Mouse (Mus musculus) gonadal fat pad, adult 2 months (tissue): ENCODE measurements at regions not wholly inside any gene's neighbourhood (a gene's known extent, or its start where the extent isn't known, plus 50 kb on each side); places are given as distances from the start of the nearest gene placed in this dataset.
A peak's percentile ranks its signal among the peaks of the same experiment; 100 is the strongest.

Source experiments
- DNase-seq: peaks from one replicate; pipeline ENCODE4 v3.0.0-alpha.2; 2012; ENCODE audit warnings: low read depth

DNA sequence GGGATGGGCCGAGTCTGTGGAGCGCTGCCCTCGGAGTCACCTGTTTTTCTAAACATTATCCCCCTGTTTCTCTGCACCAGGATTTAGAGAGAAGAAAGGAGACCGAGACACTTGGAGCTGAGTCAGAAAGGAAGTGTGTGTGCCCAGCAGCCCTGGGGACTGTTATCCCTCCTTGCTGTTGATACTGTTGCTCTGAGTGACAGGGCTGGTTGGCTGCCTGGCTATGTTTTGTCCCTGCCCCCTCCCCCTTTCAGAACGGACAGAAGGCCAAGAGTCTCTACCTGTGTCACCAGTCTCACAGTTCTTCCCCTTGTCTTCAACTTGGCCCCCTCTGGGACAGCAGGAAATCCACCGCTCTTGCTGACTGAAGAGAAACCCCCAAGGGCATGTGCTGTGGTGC is 93.4 kb upstream of the Zfp703 start:
- no peak for DNase-seq

DNA sequence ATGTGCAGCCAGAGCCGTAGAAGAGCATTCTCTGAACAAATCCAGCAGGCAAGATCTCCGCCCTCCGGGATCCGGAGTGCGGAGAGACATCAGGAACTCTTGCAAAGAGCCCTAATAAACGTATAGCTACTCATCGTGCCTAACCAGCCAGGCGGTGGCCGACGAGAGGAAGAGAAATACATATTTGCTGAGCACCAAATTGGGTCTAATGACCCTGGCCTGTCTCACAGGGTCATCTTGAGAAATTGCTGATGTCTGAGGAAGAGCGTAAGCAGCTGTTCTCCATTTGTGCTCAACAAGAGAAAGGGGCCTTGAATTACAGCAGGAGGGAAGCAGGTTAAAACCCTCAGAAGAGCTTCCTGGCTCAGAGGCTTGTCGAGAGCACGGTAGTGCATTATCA is 92.8 kb upstream of the Zfp703 start:
- DNase-seq: no peak

DNA sequence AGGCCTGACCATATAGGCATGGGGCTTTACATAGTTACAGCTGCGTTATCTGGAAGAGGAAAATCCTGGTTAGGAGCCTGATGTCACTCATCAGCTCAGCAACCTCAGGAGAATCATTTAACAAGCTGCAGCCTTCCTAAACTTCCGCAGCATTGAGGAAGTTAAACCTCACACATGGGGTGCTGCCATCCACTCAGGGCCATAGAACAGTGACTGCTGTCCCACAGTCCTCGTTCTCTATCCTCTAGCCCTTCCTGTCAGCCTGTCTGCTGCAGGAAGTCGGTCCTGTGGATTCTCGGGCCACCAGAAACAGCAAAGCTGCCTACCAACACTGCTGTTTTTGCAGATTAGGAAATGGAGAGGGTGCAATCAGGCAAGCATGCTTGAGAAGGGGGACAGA is 91.8 kb upstream of the Zfp703 start:
- no peak for DNase-seq

DNA sequence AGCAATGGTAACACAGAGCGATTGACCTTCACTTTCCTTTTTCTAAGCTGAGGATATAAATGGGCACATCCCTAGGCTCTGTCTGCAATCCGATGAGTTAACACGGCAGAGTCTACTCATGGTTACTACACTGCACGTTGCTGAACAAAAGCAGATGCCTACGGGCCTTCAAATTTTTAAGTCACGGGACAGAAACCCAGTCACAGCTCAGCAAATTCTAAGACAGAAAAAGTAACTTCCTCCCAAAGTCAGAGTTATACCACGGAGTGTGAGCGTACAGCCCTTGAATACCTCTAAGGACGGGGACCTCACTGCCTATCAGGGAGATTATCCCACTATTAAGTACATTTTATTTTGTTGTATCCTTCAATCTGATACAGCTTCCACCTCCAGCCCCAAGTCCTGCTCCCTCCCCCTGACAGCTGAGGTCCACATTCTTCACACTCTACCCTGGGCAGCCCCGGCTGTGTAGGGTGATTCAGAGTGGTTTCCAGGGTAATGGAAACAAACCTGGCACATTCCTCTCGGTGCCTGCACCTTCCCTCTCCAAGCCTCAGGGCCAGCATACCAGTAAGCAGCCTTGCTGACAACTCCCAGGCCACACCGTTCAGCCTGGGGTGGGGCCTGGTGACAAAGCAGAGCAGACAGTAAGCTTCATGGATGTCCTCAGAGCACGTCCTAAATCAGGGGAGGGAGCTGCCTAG is 90.2 kb upstream of the Zfp703 start:
- DNase-seq: no peak

DNA sequence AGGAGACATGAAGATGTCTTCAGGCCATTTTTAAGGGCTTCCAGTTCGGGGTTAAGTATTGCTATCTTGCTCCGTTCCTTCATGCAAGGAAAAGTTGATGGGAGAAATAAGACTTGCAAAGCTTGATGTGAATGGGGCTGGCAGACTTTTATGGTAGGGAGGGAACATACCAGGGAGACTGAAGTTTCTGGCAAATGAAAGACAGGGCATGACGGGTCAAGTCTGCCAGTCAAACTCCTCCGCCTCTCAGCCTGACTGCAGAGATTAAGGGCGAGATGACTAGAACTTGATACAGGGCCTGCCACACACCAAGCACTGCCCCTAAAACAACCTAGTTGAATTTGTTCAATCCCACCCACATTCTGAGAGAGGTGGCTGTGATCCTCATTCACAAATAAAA is 89.6 kb upstream of the Zfp703 start:
- peak; percentile 28 for DNase-seq

DNA sequence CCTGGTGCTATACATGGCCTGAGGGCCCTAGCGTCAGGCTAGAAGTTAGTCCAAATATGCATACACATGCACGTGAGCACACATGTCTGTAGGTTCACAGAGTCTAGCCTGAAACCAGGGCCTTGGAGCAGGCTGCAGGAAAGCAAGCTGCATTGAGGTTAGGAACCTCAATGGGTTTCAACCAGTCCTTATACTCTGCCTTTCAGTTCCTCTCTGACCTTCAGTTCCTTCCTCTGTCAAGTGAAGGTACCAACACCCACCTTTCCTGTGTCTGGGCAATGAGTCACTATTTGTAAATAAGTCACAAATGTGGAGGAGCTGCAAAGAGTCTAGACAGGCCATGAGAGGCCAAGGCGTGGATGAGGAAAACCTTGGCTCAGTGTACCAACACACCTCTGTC is 89.1 kb upstream of the Zfp703 start:
- no peak for DNase-seq

DNA sequence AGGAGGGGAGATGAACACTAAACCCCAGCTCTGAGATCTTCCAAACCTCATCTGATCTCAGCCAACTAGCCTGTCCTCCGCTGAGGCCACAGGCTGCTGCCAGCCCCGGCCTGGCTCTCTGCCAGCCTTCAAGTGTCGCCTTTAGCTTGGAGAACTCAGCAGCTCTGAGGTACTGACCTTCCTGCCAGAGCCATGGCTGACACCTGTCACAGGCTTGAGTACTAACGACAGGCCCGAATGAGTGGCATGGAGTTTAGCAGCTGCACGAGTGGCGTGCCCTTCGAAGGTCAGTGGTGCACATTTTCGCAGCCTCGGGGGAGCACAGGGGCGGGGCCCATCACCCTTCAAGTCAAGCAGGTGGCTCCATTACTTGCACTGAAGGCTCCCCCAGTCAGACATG is 85.2 kb upstream of the Zfp703 start:
- no peak for DNase-seq

DNA sequence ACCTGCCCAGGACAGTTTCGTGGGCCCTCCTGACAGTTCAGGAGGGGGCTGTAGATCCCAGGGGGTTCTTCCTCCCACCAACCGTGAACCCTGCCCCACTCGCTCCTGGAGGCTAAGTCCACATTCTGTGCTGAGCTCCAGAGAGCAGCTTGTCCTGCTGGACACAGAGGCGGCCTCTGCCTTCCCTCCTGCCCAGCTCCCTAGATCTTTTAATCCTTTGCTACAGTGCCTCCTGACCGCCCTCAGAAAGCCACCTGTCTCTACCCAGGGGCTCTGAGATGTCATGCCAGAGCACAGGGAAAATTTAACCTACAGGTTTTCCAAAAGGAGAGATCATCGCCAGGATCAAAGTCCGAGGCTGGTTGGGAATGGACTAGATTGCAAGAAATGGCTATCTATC is 84.7 kb upstream of the Zfp703 start:
- DNase-seq: no peak

DNA sequence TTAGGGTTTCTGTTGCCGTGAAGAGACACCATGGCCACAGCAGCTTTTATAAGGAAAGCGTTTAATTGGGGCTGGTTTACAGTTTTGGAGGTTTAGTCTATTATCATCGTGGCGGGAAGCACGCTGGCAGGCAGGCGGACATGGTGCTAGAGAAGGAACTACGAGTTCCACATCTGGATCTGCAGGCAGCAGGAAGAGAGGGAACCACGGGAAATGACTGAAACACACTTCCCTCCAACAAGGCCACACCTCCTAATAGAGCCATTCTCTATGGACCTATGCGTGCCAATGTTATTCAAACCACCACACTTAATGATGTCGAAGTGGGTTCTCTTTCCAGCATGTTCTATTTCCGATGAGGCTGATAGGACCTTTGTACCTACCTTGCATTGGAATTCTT is 81.3 kb upstream of the Zfp703 start:
- DNase-seq: no peak

DNA sequence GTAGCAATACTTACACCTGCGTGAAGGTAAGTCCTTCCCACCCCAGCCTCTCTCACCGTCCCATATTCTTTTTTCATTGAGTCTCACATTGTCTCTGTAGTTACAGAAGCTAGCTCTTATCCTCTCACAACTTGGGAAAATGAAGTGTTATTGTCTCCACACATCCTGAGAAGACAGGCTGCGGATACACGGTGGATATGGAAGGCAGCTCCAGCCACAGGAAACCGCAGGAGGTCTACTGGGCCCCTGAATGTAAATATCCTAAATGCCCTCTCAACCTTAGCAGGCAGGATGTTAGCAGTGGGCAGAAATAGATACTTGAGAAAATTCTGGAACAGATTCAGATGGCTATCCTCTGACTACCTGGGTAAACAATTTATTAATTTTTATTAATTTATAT is 73.8 kb upstream of the Zfp703 start:
- no peak for DNase-seq

DNA sequence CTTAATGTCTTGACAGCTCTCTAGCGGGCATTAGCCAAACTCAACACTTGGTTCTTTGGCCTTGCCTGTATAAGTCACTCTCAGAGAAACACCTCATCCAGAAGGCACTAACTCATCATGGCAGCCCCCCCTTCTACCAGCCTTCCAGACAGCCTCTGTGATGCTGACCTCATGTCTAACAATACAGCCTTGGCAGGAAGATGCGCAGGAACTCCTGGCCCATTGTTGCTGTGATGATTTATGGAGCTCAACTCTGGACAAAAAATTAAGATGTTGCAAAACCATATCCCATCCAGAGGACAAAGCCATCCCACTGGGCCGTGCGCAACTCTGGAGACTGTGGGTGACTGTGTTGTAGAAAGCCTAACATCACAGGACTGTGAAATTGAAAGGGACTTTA is 70.9 kb upstream of the Zfp703 start:
- DNase-seq: no peak

DNA sequence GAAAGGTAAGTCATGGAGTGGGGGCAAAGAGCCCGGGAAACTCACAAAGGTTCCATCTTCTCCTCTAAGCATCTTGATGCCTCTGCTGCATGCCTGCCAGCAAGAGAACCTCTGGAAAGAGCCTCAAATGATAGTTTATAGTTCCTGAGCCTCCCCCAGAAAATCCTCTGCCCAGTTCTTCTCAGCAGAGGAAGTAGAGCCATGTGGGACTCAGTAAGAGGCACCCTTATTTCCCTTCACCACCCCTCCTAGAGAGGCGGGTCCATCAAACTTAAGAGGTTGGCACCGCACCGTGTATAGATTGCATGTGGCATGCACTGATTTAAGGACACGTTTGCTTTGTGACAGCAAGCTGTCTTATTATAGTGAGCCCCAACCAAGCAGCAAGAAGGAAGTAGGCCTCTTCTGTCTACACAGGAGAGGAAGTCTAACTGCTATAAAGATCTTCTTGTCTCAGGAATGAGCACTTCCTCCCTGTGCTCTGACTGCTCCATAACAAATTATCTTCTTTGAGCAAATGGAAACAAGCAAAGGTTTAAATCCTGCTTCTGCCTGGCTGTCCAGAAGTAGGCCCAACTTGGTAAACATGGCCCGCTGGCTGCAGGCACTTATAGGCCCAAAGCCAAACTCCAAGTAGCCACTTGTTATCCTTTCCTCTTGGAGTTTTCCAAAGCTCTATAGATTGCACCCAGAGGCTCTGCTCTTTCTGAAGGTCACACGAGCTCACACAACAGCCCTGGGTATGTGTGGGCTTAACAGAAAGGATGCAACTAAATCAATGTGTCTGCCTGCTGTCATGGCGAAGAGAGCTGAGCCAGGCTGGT is 69.6 kb upstream of the Zfp703 start:
- DNase-seq: no peak

DNA sequence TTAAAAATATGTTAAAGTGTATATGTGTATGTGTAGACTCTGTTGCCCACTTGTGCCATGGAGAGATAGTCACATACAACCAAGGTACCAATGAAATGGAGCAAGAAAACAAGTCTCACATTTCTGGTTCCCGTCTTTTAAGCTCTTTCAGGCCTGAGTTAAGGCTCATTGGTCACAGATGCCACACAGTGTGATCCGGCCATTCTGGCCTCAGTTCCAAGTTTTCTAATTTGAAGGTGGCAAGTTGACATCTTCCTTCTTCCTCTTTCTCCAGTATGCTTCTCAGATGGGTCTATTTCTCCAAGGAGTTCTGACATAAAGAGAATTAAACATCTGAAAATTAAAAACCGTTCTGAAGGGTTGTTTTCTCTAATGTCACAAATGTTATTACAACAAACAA is 66.9 kb upstream of the Zfp703 start:
- DNase-seq: no peak

DNA sequence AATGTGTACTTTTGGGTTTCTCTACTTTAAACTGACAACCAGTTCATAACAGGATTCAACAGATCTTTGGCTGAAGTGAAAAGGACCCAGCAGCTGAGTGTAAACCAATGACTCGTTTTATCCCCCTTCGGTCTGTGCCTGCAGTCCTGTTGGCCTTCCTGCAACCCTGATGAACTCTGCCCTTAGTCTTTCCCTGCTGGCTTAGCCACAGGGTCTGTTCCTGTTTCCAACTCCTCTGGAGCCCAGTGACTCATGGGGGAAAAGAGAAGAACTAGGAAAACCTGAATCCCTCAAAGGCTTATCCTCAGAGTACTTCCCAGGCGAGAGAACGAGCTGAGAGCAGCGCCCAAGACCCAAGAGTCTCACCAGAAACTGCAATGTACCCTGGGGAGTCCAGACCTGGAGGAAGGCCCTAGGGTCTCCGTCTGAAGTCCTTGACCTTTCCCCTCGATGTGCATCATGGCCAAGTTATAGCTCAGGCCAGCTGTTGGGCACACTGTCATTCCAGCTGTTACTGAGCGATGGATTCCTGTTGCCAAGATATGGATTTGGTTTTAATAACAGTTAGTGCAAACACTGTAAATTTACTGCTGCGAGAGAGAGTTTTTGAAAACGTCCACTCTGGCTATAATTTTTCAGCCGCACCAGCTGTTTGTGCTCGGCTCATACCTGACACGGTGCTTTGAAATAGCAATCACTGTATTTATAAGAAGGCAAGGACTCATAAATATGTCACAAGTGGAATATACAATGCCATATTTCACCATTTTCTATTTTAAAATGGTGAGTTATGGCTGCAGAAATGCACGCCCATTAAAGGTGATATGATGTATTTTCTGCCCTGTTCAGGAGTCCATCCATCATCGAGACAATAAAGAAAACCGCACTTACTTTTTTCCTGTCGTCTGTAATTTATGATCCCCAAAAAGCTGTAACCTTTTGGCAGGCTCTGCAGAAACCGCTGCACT is 63.3 kb upstream of the Zfp703 start:
- no peak for DNase-seq

DNA sequence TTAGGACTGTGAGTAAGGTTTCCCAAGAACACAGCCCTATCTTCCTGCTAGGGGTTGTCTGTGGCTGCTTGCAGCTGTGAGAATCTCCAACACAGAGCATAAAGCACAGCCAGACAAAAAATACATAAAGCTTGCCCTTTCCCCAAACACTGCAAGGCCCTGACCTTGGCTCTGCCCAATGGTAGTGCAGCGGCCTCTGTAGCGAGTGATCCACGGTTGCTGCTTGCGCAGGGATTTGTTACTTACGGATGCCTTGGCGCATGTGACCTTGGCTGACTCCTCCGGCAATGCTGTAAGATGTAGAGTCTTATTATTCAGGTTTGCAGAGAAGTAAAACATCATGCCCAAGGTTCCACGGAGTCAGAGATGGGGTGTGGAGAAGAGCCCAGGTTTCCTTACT is 61.4 kb upstream of the Zfp703 start:
- no peak for DNase-seq

DNA sequence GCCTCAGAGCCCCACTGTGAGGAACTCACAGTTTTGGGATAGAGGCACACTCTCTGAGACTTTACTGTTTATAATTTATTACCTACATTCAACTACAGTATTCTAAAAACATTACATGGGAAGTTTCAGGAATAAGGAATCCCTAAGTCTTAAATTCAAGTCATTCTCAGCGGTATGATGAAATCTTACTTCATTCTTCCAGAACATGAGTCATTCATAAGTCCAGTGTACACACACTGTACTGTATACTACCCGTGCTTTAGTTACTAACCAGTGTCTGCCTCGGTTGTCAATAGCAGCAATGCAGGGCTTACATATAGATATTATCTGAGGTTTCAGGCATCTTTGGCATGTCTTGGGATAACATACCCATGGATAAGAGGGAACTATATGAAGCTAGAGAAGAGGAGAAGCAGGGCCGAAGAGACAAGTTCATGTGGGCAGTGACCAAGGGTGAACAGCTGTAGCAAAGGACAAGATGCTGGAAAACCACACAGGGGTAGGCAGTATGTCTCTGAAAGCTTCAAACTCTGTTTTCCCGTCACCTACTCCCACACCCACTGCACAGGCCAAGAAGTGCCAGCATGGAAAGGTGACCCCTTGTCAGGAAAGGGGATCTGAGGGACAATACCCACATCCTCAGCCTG is 55.5 kb upstream of the Zfp703 start:
- no peak for DNase-seq

DNA sequence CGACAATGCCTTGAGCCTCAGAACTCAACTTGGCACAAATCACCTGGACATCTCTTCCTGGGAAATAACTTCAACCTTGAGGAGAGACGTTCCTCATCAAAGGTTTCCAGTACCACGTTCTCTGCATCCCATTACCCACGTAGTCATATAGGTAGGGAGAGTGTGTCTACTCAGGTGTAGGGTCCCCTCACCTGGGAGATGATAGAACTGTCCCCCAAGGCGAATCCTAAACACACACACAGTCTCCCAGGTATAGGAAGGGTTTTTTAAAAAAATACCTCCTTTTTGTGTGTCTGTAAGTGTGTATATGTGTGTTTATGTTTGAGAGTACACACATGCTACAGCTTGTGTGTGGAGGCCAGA is 55.0 kb upstream of the Zfp703 start:
- DNase-seq: no peak

DNA sequence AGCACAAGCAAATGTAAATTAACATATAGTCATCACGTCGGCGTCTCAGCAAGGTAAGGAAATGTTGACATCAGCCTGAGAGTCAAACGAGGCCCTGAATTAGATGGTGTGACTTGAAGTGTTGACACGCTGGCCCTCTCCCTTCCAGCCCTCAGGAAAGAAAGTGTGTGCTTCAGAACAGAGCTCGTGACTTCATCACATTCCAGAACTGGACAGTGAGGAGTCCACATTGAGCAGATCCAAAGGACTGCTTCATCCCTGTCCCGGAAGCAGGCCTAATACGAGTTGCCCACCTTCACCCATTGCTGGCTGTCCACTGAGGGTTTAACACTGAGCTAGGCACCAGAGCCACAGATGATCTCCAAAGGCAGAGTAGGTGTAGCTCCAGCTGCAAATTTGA is 54.0 kb upstream of the Zfp703 start:
- DNase-seq: no peak
